Mouse (Mus musculus) neural tube, embryonic 15.5 days (tissue): ENCODE measurements around the gene Syncrip. TPM values are rescaled to one million over a fixed set of nuclear protein-coding genes. Genes with fewer than 3 reads are reported as not detected.
A peak's percentile ranks its signal among the peaks of the same experiment; 100 is the strongest.
"Not testable (repeated sequence)": the region's sequence is repeated elsewhere in the genome, so short reads cannot be mapped to it uniquely, and the experiment has no call there.

ENCODE experiments used
- ATAC-seq: fragments of 200-750 bp; cut with Nextera tagmentation; 2 replicates; pipeline ENCODE4 v1.8.0; 2017; ENCODE audit warnings: mild to moderate bottlenecking, moderate TSS enrichment, moderate library complexity; ENCODE audit not compliant: low FRiP score
- H3K27ac ChIP-seq: fragments of 300-500 bp; sonication (generic); replicated peaks from 2 replicates; pipeline ENCODE4 v1.5.1; 2015; ENCODE audit warnings: mild to moderate bottlenecking, inconsistent platforms
- H3K27me3 ChIP-seq: fragments of 300-500 bp; sonication (generic); replicated peaks from 2 replicates; pipeline ENCODE4 v1.6.1; 2015; ENCODE audit warnings: inconsistent platforms
- H3K36me3 ChIP-seq: fragments of 300-500 bp; sonication (generic); 2 replicates; pipeline ENCODE4 v1.6.1; 2015; ENCODE audit warnings: inconsistent platforms
- H3K4me1 ChIP-seq: fragments of 300-500 bp; sonication (generic); 2 replicates; pipeline ENCODE4 v1.6.1; 2015; ENCODE audit warnings: inconsistent platforms
- H3K4me2 ChIP-seq: fragments of 300-500 bp; sonication (generic); 2 replicates; pipeline ENCODE4 v1.6.1; 2015; ENCODE audit warnings: inconsistent platforms, mild to moderate bottlenecking, moderate library complexity
- H3K4me3 ChIP-seq: fragments of 300-500 bp; sonication (generic); replicated peaks from 2 replicates; pipeline ENCODE4 v1.5.1; 2015; ENCODE audit warnings: mild to moderate bottlenecking, inconsistent platforms
- H3K9ac ChIP-seq: fragments of 300-500 bp; sonication (generic); replicated peaks from 2 replicates; pipeline ENCODE4 v1.6.1; 2015; ENCODE audit warnings: mild to moderate bottlenecking, inconsistent platforms
- H3K9me3 ChIP-seq: fragments of 300-500 bp; sonication (generic); replicated peaks from 2 replicates; pipeline ENCODE4 v1.6.1; 2016; ENCODE audit warnings: inconsistent platforms
- WGBS: fragments of 180-500 bp; shearing (Covaris S2); methylation state at CpG from one replicate; pipeline ENCODE4 v1.1.7; 2015; ENCODE audit warnings: mixed read lengths; 5-methylcytosine and 5-hydroxymethylcytosine counted together
- polyA plus RNA-seq: library from polyadenylated mRNA; unstranded; fragments of >200 nt; fragmentation: Nextera tagmentation; extraction: Ambion mirVana; gene quantifications from 2 replicates; pipeline ENCODE4 v1.2.1, GENCODE M21; 2015

Gene Syncrip
- polyA plus RNA-seq, result 66.7 and 73.3 TPM in 2 replicates

- 0% methylated on average over 35 of the region's 68 CpGs for WGBS
- Histone ChIP-seq H3K4me1 (peaks cover 26% of the 10 kb centered on the region), H3K27ac (peak within 1 kb of the TSS; percentile 100), H3K4me3 (peak within 1 kb of the TSS; percentile 97), H3K9ac (peak within 1 kb of the TSS; percentile 94), H3K4me2 (peak within 1 kb of the TSS; percentile 65)
- ATAC-seq, result peak; percentile 94
- not testable (repeated sequence) for H3K36me3 ChIP-seq, H3K9me3 ChIP-seq, H3K27me3 ChIP-seq
Observed at GRCm38 (mm10) chr9:88482230-88482828, at the start of gene Syncrip. Gene Syncrip (minus strand): TSS chr9:88482574.

- 86% methylated on average over 5 of the region's 5 CpGs for WGBS
- H3K4me2 ChIP-seq, result no peak overlapping the region
Observed at GRCm38 (mm10) chr9:88529979-88530580, 47.7 kb upstream of the Syncrip start.

GRCm38 (mm10) chr9:88529571-88529970 lies 47.2 kb upstream of the Syncrip start:
- WGBS, result 86% methylated on average over 3 of the region's 3 CpGs
- ATAC-seq, result no peak
- Histone ChIP-seq H3K27me3 (no peaks in the 10 kb centered on the region), H3K4me2 (no peak overlapping the region), H3K9ac (no peak overlapping the region), H3K4me3 (no peak overlapping the region), H3K9me3 (no peaks in the 10 kb centered on the region), H3K4me1 (no peaks in the 10 kb centered on the region), H3K27ac (no peak overlapping the region), H3K36me3 (no peaks in the 10 kb centered on the region)

More at GRCm38 (mm10) chr9:88529979-88530580, 47.7 kb upstream of the Syncrip start:
- Histone ChIP-seq H3K27me3 (no peaks in the 10 kb centered on the region), H3K9me3 (no peaks in the 10 kb centered on the region), H3K36me3 (no peaks in the 10 kb centered on the region), H3K4me1 (no peaks in the 10 kb centered on the region), H3K4me3 (no peak overlapping the region), H3K9ac (no peak overlapping the region), H3K27ac (no peak overlapping the region)
- no peak for ATAC-seq

GRCm38 (mm10) chr9:88528736-88529135 lies 46.4 kb upstream of the Syncrip start:
- H3K27me3 ChIP-seq, result no peaks in the 10 kb centered on the region
- ATAC-seq, result no peak
- H3K9me3 ChIP-seq, result no peaks in the 10 kb centered on the region
- no peak overlapping the region for H3K9ac ChIP-seq
- no peak overlapping the region for H3K4me3 ChIP-seq
- WGBS, result 83% methylated on average over 5 of the region's 5 CpGs
- no peak overlapping the region for H3K4me2 ChIP-seq
- H3K36me3 ChIP-seq, result no peaks in the 10 kb centered on the region
- no peaks in the 10 kb centered on the region for H3K4me1 ChIP-seq
- no peak overlapping the region for H3K27ac ChIP-seq

GRCm38 (mm10) chr9:88527956-88528355 lies 45.6 kb upstream of the Syncrip start:
- H3K4me2 ChIP-seq, result no peak overlapping the region
- H3K4me3 ChIP-seq, result no peak overlapping the region
- WGBS, result 86% methylated on average over 4 of the region's 4 CpGs
- H3K4me1 ChIP-seq, result peaks cover 3% of the 10 kb centered on the region
- H3K36me3 ChIP-seq, result no peaks in the 10 kb centered on the region
- no peaks in the 10 kb centered on the region for H3K9me3 ChIP-seq
- ATAC-seq, result no peak
- H3K27ac ChIP-seq, result no peak overlapping the region
- no peaks in the 10 kb centered on the region for H3K27me3 ChIP-seq
- no peak overlapping the region for H3K9ac ChIP-seq

- Histone ChIP-seq H3K4me1 (peaks cover 12% of the 10 kb centered on the region), H3K27me3 (no peaks in the 10 kb centered on the region), H3K36me3 (0 out of 2 replicates have a peak, but pooled peaks cover 3% of the 10 kb centered on the region), H3K4me2 (no peak overlapping the region), H3K4me3 (no peak overlapping the region), H3K9me3 (no peaks in the 10 kb centered on the region), H3K27ac (no peak overlapping the region), H3K9ac (no peak overlapping the region)
- 94% methylated on average over 6 of the region's 6 CpGs for WGBS
- no peak for ATAC-seq
Observed at GRCm38 (mm10) chr9:88525341-88525740, 43.0 kb upstream of the Syncrip start.

GRCm38 (mm10) chr9:88524796-88525195 lies 42.4 kb upstream of the Syncrip start:
- H3K4me2 ChIP-seq, result no peak overlapping the region
- peaks cover 17% of the 10 kb centered on the region for H3K4me1 ChIP-seq
- H3K9me3 ChIP-seq, result no peaks in the 10 kb centered on the region
- no peaks in the 10 kb centered on the region for H3K27me3 ChIP-seq
- H3K27ac ChIP-seq, result no peak overlapping the region
- no peak for ATAC-seq
- H3K4me3 ChIP-seq, result no peak overlapping the region
- 0 out of 2 replicates have a peak, but pooled peaks cover 3% of the 10 kb centered on the region for H3K36me3 ChIP-seq
- 80% methylated on average over 3 of the region's 3 CpGs for WGBS
- H3K9ac ChIP-seq, result no peak overlapping the region

GRCm38 (mm10) chr9:88524367-88524766 lies 42.0 kb upstream of the Syncrip start:
- Histone ChIP-seq H3K9ac (no peak overlapping the region), H3K4me1 (peaks cover 22% of the 10 kb centered on the region), H3K36me3 (0 out of 2 replicates have a peak, but pooled peaks cover 3% of the 10 kb centered on the region), H3K27ac (no peak overlapping the region), H3K27me3 (no peaks in the 10 kb centered on the region), H3K9me3 (no peaks in the 10 kb centered on the region), H3K4me2 (no peak overlapping the region), H3K4me3 (no peak overlapping the region)
- 96% methylated on average over 2 of the region's 2 CpGs for WGBS
- ATAC-seq, result no peak

- peak overlapping the region; percentile 91 for H3K4me2 ChIP-seq
- H3K9ac ChIP-seq, result peak overlapping the region; percentile 72
- under 1% methylated on average over 16 of the region's 16 CpGs for WGBS
- H3K36me3 ChIP-seq, result 0 out of 2 replicates have a peak, but pooled peaks cover 3% of the 10 kb centered on the region
- no peaks in the 10 kb centered on the region for H3K9me3 ChIP-seq
- peak overlapping the region; percentile 91 for H3K27ac ChIP-seq
- H3K4me3 ChIP-seq, result peak overlapping the region; percentile 62
- no peaks in the 10 kb centered on the region for H3K27me3 ChIP-seq
- H3K4me1 ChIP-seq, result peaks cover 26% of the 10 kb centered on the region
- ATAC-seq, result no peak
Observed at GRCm38 (mm10) chr9:88523335-88523668, 40.9 kb upstream of the Syncrip start.

- Histone ChIP-seq H3K27ac (peak overlapping the region; percentile 91), H3K4me3 (peak overlapping the region; percentile 62), H3K9ac (peak overlapping the region; percentile 72), H3K27me3 (no peaks in the 10 kb centered on the region), H3K36me3 (0 out of 2 replicates have a peak, but pooled peaks cover 3% of the 10 kb centered on the region), H3K4me2 (peak overlapping the region; percentile 91), H3K4me1 (peaks cover 26% of the 10 kb centered on the region), H3K9me3 (no peaks in the 10 kb centered on the region)
- ATAC-seq, result peak; percentile 94
- WGBS, result under 1% methylated on average over 69 of the region's 69 CpGs
Observed at GRCm38 (mm10) chr9:88522569-88523334, 40.4 kb upstream of the Syncrip start.

GRCm38 (mm10) chr9:88521961-88522568 lies 39.7 kb upstream of the Syncrip start:
- WGBS, result 0% methylated on average over 10 of the region's 10 CpGs
- Histone ChIP-seq H3K9me3 (no peaks in the 10 kb centered on the region), H3K4me1 (peaks cover 26% of the 10 kb centered on the region), H3K27me3 (no peaks in the 10 kb centered on the region), H3K27ac (peak overlapping the region; percentile 91), H3K9ac (peak overlapping the region; percentile 72), H3K36me3 (0 out of 2 replicates have a peak, but pooled peaks cover 3% of the 10 kb centered on the region), H3K4me2 (peak overlapping the region; percentile 91), H3K4me3 (peak overlapping the region; percentile 62)
- ATAC-seq, result no peak
